Mouse (Mus musculus) stomach, postnatal 0 days (tissue): ENCODE results near the gene Cmtm7.

Experiments used
- CTCF ChIP-seq: IDR thresholded peaks from 2 replicates; pipeline ENCODE4 v1.5.1; 2016; ENCODE audit warnings: antibody characterized with exemption, low read depth, mild to moderate bottlenecking, moderate library complexity
- EP300 ChIP-seq: optimal IDR thresholded peaks from 2 replicates; pipeline ENCODE3; 2016; ENCODE audit warnings: antibody characterized with exemption

DNA sequence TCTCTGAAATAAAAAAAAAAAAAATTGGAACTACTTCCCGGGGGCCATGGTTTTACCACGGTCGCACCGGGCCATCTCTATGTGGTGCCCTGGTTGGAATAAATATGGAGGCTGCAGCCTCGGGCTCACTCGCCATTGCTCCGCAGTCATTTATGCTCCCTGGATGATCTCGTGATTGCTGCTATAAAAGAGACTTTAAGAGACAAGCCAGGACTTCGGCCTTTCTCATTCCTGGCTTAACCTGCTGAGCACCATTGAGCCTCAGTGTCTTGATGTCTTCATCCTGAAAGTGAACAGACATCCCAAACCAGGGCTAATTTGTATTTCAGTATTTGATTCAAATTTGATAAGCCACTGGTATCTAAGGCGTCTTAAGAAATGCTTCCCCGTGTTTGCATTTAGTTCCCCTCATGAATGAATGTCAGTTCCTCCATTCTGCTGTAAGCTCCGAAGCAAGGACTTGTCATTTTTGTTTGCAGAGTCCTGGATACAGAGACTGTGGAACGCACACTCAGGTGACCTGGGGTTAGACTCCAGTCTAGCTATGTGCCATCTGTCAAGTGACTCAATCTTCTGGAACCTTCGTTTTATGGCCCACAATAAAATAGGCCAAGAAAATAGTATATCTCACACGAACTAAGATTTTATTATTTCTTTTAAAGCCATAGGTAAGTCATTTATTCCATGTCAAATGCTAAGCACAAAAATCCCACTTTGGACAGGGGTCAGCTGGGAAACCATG is 40.1 kb upstream of the Cmtm7 start:
- TF ChIP-seq CTCF (no peak), EP300 (no peak)
